Mouse (Mus musculus): ENCODE data around the gene Pnp2.
"Not testable (repeated sequence)": the region's sequence is repeated elsewhere in the genome, so short reads cannot be mapped to it uniquely, and the experiment has no call there.

The Pnp2 gene

DNA sequence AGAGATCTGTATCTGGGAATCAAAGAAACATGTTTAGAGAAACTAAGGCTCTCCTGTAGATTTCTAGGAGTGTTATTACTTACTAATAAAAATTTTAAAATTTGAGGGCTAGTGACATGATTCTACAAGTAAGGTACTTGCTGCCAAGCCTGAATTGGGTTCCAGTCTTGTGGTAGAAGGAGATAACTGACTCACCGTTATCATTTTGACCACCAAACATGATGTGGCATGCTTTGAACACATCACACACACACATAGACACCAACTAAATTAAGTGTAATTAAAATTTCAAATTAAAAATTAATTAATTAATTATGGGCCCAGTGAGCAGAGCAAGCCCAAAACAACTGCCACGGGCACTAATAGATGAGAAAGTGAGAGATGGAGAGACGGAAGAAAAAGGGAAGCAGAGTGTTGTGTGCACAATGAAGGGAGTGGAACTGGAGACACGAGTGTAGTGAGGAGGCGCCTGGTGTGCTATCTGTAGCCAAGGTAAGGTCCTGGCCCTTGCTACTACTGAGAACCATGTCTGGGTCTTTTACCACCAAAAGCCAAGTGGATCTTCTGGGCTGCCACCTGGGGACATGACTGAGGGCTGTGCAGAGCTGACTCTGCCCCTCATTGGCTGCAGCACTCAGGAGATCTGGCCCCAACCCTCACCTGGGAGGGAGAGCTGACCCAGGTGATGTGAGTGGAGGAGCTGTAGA, 2.6 kb downstream of the Pnp2 start:
- not testable (repeated sequence) for DNase-seq

DNA sequence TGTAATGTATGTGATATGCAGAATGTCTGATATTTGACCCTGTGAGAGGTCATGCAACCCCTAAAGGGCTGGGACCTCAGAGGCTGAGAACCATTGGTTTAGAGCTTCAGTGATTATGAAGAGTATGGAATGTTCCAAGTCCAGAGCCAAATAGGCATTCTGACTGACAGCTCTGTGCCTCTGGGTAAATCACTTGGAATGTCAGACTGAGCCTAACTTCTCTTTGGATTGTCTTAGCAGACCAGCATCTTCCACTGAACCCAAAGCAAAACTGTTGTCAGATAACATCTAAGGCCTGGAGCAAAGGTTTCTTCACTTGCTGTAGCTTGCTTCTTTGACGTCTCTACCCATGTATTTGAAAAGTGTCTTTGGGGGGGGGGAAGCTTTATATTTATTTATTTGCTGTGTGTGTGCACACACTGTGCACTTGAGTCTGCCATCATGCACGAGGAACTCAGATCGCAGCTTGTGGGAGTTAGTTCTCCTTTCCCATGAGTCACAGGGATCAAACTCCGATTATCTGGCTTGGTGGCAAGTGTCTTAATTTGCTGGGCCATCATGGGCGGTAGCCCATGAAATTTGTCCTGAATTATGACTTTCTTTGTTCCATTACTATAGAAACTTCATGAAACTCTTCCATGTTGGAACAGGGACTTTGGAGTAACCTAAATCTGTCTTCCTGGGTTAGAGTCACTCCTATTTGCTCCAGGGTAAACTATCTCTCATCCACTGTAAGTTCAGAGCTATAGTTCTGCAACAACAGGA, 12.6 kb downstream of the Pnp2 start:
- DNase-seq, result no peak

DNA sequence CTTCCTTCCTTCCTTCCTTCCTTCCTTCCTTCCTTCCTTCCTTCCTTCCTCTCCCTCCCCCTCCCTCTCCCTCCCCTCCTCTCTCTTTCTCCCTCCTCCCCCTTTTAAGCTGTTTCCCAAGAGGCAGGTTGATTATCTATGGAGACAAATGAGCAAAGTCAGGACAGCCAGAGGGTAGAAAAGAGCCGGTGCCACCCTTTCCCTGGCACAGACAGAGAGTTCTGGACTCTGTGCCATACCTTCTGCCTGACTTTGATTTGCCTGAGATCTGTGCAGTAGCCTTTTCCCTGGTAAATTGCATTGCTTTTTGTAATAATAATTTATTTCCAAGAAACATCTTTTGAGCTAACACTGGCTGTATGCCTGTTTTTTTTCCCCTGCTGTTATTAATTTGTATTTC, 13.2 kb downstream of the Pnp2 start:
- DNase-seq, result no peak

DNA sequence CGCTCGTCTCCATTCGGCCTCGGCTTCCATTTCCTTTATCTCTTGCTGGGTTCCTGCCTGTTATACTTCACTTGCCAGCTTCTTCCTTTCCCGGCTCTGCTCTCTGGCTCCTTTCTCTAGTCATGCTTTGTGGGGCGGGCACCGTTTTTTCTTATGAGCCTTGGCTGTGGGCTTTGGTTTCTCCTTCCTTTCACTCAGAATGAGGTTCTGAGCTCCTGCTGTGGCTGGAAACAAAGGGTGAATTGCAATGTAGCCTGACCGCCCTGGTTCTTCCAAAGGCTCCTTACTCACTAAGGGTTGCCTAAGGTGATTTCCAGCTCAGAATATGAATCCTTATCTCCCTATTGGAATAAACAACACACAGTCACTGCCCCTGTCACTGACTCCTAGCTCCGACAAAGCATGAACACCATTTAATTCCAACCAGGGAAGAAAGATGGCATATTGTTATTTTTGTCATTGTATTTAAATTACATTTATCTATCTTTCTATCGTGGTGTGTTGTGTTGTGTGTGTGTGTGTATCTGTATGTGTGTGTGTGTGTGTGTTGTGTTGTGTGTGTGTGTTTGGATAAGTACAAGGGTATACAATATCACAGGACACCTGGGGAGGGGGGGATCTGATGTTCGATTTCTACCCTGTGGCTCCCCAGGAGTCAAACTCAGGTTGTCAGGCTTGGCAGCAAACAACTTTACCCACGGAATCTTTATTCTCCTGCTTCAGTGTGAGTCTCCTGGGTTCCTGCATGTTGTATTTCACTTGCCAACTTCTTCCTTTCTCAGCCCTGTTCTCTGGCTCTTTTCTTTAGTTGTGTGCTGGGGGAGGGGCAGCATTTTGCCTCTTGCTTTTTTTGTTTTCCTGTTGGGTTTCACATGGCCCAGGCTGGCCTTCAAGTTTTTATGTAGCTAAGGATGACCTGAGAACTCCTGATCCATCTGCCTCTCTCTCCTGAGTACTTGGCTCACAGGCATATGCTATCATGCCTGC, 14.1 kb downstream of the Pnp2 start:
- DNase-seq, result peak; percentile 38

DNA sequence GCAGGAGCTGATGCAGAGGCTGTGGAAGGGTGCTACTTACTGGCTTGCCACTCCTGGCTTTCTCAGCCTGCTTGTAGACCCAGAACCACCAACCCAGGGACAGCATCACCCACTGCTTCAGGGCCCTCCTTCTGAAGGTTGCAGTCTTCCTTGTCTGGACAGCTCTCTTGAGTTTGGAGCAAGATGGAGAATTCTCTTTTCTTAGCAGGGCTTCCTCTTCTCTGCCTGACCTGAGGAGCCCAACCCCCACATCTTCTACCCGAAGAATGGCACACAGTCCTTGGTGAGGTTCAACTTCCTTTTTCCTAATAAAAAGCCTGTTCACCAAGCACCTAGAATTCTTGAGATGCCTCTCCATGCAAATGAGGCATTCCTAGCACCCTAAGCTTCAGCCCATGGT, 15.0 kb downstream of the Pnp2 start:
- DNase-seq, result no peak

DNA sequence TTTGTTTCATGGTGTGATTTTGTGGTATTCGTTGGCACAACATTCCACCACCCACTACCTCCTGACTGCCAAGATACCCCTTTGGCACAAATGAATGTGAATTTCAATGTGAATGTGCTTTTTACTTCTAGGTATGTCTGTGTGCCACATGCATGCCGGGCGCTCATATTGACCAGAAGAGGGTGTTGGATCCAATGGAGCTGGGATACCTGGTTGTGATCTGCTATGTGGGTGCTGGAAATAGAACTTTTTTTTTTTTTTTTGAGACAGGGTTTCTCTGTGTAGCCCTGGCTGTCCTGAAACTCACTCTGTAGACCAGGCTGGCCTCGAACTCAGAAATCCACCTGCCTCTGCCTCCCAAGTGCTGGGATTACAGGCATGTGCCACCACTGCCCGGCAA, 17.3 kb downstream of the Pnp2 start:
- not testable (repeated sequence) for DNase-seq

DNA sequence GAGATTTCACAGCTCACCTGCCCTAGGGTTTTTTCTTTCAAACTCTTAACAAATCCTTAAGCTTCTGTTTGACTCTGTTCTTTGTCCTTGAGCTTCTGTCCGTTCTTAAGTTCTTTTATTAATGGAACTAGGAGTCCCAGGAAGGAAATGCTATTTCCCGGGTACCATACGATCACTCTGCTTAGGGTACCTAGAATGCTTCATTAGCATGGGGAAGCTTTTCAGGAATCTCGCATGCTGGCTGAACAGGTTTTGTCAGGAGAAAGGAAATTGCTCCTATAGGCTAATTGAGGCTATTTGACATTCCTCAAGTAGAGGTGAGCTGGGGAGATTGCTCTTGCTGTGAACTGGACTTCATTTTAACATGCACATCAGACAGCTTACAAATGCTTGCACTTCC, 17.9 kb downstream of the Pnp2 start:
- no peak for DNase-seq

GRCm38 (mm10) chr14:50975001-50975400, 19.2 kb downstream of the Pnp2 start:
- DNase-seq, result no peak

DNA sequence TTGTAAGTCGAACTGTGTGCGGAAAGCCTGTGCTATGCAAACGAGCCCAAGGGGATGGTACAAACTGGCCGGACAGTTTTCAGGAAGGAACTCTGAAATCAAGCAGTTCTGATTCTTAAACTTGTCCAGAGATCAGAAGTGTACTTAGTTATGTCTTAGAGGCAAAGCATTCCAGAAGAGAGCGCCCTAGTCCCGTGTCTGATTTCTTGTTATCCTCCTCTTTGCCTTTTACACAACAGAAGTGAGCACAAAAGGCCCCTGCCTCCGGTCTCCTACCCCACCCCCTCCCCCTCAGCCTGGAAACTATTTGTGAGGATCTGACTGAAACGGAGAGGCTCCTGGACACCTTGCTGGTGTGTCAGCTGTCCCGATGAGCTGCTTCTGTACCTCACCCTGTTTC, 20.9 kb downstream of the Pnp2 start:
- DNase-seq, result no peak

- not testable (repeated sequence) for DNase-seq
Measured at GRCm38 (mm10) chr14:50978451-50978850, 22.7 kb downstream of the Pnp2 start.

GRCm38 (mm10) chr14:50979631-50980030, 23.8 kb downstream of the Pnp2 start:
- no peak for DNase-seq

DNA sequence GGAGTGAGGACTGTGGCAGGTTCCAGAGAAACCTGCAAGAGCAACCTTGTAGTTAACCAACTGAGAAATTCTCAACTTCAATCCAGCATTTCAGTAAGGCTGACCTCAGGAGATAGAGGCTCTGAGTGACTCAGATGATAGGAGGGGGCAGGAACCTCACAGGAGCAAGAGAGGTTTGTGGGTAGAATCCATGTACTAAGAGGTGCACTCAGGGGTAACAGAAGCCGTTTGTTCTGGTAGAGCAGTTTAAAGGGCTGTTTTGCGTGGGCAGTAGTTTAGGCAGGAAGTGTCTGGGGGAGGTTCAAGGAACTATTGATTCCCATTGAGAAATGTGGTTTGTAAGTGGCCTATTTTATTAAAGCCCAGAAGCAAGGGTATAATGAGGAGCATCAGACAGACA, 25.4 kb downstream of the Pnp2 start:
- no peak for DNase-seq

- no peak for DNase-seq
Measured at GRCm38 (mm10) chr14:50981837-50982236, 26.0 kb downstream of the Pnp2 start.

- DNase-seq, result no peak
Measured at GRCm38 (mm10) chr14:50987668-50988067, 31.9 kb downstream of the Pnp2 start.

GRCm38 (mm10) chr14:50991037-50991436, 35.2 kb downstream of the Pnp2 start:
- DNase-seq, result no peak

DNA sequence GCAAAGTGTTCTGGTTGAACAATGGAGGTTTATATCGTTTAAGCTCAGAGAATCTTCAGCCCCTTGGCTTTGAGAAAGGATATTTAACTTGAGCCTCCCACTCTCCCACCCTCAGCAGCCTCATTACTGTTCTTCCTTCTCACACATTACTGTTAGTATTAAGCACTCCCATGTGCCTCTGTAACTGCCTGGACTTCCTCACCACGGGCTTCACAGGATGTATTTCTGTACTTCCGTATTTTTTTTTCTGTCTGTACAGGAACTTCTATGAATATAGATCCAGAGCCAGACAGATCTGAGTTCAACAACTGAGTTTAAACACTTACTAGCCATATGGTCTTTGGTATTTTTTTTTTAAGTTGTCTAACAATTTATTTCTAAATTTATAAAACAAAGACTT, 41.3 kb downstream of the Pnp2 start:
- DNase-seq, result no peak

- no peak for DNase-seq
Measured at GRCm38 (mm10) chr14:50997999-50998666, 42.3 kb downstream of the Pnp2 start.

DNA sequence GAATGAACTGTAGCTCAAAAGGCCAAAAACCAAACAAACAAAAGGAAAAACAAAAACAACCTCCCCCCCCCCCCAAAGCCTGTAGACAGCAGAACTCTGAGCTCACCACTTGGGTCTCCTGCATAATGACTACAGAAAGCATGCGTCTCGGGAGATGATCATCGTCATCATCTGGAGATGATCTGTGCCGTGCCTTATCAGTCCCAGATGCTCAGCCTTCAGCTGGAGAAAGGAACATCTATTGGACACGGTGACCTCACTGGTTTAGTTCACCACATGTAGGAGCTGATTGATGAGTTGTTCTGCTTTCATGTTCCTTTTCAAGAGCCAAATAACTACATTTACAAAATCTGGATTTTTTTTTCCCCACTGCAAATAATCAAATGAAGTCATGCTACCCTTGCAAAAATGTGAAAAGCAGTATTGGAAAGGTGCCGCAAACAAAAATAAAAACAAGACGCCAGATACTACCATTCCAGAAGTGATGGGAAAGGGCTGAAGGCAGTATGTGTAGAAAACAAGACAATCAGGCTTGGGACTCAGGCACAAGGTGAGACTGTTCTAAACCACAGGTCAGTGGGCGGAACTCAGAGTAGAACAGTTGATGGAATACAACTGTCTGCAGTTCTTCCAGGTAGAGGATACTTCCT, 51.5 kb downstream of the Pnp2 start, which contains the start of gene Rnase10:
TSS of gene Rnase10 (plus strand) at position 600 of the 650 bp plus-strand sequence.
- no peak for DNase-seq

DNA sequence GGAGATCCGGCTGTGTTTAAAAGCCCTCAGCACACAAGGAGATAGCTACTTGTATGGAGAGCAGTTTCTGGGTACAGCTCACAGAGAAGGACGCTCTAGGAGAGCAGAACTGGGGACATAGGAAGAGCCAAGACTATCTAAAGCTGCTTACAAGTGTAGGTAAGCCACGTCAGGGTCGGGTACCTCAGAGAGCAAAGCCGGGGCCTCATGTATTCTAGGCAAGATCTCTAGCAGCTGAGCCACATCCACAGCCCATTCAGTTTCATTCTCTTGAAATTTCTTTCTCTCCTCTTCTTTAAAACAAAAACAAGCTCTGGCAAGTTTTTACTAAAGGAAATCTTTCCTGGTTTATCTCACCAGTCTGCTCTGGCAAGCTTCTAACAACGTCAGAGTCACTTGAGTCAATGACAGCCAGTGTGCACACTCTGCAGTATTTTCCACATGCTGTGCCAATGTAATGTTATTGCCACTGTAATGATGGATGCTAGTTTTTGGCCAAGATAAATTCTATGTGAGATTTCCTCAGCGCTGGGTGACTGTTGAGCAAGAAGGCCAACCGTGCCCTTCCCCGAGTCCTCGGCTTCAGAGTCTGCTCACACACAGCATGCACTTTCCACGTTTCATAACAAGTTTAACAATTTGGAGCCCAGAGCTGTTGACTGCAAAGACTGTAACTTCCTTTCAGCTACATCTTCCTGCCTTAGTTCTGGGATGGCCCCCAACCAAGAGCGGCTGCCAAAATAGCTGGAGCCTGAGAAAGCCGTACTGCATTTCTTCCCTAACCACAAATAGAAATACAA, 52.3 kb downstream of the Pnp2 start:
- peak; percentile 44 for DNase-seq

DNA sequence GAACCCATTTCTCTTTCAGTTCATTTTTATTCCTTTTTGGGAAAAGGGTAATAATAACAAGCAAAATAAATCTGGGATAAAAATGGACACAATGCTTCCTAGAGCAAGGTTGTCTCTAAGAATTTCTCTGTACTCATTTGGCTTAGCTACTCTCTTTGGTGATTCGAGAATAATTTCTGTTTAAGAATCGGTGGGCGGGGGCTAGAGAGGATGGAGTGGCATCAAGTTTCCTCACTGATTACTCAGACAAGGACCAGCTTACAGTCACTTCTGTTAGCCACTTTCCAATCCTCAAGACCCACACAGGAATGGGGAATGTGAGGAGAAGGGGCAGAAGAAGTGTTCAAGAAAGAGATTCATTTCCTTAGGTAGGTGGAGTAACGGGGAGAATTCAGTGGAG, 53.0 kb downstream of the Pnp2 start:
- no peak for DNase-seq

GRCm38 (mm10) chr14:51009572-51009971, 53.8 kb downstream of the Pnp2 start:
- no peak for DNase-seq
